Mouse (Mus musculus) ovary, adult 18-20 months (tissue): Measurements from ENCODE around the gene Muc3a.

Experiments used
- DNase-seq: peaks from one replicate; pipeline ENCODE4 v3.0.0; 2022; ENCODE audit warnings: low spot score, mixed read lengths

The Muc3a gene

DNA sequence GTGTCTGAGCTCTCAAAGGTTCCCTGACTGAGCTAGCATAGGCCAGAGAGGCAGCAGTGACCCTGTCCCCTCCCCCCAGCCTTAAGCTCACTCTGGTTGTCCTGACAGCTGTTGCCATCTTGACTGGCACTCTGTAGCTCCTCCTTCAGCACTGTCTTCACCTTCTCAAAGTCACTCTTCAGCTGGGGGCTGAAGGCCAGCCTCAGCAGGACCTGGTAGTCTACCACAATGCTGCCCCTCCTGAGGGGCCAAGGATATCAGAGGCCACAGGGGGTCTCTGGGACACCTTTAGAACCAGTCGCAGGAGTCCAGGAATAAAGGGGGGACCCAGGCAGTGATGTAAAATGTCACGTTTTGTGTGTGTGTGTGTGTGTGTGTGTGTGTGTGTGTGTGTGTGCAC is at the start of gene Muc3a:
Gene Muc3a, minus strand, starts transcription at position 101 of the 400 bp plus-strand sequence.
- DNase-seq = no peak

DNA sequence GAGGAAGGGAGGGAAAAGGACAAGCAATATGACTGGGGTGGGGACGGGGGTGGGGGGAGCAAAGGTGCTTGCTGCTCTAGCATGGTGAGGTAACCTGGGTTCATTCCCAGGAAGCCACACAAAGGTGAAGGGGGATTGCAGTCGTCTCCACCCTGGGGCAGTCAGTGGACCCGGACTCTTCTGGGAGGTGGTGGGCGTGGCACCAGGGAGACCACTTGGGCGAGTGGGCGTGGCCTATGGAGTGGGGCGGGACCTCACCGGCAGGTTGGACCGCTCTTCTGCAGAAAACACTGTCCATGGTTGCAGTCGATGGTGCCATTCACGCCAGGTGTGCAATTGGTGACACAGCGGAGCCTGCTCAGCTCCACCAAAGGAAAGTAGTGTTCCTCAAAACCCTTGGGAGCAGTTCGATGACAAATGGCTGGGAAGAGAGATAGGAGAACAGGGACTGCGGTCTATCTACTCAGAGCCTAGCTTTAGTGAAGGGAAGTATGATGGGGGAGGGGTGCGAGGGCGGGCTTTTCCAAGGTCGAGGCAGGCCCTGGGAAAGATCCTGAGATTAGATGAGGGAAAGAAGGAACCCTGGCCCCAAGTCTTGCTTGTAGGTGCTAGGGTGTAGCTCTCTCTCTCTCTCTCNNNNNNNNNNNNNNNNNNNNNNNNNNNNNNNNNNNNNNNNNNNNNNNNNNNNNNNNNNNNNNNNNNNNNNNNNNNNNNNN is 917 bp downstream of the Muc3a start:
- DNase-seq = no peak

DNA sequence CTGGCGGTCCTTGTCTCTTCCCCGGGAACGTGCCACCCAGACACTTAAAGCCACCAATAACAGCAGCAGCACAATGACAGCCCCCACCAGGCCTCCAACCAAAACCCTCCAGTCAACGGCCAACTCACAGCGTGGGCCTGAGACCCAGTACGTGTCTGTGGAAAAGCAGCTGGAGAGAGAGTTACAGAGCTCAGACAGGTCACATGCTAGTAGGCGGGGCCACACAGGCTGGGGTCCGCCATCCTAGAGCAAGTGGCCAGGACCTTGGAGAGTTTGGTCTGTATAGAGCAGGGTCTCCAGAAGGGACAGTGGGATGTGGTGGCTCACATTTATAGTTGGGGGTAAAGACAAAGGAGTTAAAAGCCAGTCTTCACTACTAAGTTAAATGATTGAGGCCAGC is 1.5 kb downstream of the Muc3a start:
- DNase-seq = no peak

DNA sequence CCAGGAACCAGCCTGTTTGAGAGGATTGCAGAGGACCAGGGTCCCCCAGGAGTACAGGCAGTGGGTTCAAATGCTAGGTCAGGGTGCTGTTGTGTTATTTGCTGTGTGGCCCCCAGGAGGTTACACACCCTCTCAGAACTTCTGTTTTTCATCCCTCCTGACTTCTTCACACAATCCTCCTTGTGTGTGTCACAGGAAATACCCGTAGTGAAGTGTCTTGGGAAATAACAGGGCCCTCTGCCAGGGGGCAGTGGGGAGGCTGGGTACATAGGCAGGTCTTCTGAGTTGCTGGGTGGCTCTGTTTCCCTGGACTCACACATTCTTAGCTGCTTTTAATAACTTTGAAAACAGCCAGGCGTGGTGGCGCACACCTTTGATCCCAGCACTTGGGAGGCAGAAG is 6.9 kb downstream of the Muc3a start:
- no peak for DNase-seq

GRCm38 (mm10) chr5:137194488-137195120 is 17.6 kb downstream of the Muc3a start:
- no peak for DNase-seq

DNA sequence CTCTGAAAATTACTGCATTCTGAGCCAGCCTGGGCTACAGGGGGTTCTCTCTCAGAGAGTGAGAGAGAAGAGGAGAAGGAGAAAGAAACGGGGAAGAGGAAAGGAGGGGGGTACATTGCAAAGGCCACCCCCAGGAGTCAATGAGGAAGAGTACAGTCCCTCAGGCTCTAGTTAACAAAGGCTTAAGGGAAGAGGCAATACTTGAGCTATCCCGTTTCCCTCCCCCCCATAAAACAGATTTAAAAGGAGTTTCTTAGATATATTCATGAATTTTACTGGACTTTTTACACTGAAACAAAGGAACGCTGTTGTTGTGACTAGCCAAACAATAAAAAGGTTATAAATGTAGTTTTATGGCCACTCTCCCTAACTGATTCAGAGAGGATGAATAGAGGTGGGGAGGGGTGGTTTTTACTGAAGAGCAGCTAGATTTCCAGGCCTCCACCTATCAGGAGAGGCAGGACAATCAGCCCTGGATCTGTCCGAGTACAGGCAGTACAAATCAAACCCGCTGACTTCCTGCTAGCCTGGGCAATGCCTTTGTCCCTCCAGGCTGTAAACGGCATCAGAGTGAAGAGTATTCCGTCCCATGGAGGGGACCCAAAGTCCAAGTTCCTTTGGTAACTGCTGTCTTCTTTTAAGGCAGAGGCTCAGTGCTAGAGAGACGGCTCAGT is 18.8 kb downstream of the Muc3a start:
- DNase-seq = no peak

DNA sequence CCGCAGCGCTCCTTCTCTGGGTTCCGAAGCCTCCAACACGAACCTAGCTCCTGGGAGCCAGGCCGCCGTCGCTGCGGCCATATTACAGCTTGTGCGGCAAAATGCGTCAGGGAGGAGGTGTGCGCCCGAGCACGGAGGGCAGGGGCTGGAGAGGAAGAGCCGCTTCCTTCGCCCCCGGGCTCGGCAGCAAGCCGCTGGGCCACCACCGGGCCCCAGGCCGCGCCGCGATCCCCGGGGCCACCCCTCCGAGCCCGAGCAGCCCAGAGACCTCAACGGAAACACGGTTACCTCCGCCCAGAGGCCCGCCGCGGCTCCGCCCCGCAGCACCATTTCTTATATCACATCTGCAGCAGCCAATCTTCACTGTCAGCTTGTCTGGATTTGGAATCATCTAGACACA is 22.9 kb downstream of the Muc3a start:
- DNase-seq = no peak

DNA sequence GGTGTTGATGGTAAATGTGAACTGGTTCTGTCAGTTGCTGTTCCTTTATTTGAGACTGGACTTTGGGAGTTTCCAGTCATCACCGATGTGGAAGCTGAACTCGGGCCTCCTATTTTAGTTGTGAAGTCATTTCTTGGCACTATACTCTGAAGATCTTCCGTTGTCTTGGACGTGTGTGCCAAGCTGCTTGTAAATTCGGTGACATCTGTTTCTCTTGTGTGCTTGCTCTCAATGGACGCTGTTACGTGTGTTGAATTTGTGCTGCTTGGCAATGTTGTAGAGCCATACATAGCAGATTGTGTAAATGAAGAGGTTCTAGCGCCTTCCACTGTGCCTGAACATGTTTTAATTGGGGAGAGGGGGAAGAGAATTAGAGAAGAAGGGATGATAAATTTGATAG is 26.8 kb downstream of the Muc3a start:
- no peak for DNase-seq

DNA sequence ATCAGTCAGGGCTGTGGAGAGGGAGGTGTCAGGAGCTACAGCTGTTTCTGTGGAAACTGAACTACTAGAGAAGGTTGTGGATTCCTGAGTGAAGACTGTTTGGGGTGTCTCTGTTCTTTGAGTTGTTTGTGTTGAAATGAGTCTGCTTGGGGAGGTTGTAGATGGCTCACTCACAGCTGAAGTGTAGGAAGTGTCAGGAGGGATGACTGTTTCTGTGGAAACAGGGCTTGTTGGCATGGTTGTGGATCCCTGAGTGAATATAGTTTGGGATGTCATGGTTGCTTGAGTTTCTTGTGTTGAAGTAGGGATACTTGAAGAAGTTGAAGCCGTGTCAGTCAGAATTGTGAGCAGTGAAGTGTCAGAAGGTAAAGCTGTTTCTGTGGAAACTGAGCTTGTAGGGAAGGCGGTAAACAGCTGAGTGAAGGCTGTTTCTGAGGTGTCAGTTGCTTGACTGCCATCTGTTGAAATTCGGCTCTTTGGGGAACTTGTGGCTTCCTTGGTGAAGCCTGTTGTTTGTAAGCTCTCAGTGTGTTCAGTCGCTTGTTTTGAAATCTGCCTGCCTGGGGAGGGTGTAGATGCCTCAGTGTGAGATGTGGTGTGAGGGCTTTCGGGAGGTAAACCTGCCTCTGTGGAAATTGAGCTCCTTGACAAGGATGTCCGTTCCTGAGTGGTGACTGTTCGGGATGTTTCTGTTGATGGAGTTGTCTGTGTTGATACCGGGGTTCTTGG is 32.4 kb downstream of the Muc3a start:
- DNase-seq = no peak

DNA sequence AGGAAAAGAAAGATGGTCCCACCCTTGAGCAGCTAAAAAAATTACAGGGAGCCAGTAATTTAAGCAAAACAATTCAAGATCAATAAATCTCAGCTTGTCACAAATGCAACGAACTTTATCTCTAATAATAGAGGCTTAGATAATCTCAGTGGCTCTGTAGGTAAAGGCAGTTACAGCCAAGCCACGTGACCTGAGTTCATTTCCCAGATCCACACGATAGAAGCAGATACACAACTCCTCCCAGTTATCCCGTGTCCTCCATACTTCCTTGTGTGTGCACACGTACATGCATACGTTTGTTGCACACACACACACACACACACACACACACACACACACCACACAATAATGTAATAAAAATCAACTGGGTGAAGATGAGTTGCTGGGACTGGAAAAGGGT is 38.2 kb downstream of the Muc3a start:
- DNase-seq = no peak

GRCm38 (mm10) chr5:137172591-137172990 is 39.6 kb downstream of the Muc3a start:
- DNase-seq = no peak

DNA sequence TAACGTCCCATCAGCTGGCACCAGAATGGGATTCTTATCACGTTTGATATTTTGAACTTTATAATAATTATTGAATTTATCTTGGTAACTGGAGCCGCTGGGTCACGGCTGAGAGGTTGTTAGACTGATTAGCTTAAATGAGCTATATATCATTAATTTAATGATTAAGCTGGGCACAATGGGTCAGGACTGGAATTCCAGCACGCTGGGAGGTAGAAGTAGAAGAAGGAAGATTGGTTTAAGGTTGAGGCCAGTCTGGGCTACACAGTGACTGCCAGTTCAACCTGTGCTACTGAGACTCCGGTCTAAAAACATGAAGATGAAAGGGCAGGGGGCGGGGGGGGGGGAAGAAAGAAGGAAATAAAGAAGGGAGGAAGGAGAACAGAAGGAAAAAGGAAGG is 40.7 kb downstream of the Muc3a start:
- DNase-seq = no peak

GRCm38 (mm10) chr5:137170836-137171380 is 41.3 kb downstream of the Muc3a start:
- no peak for DNase-seq

GRCm38 (mm10) chr5:137167539-137167938 is 44.6 kb downstream of the Muc3a start:
- no peak for DNase-seq

DNA sequence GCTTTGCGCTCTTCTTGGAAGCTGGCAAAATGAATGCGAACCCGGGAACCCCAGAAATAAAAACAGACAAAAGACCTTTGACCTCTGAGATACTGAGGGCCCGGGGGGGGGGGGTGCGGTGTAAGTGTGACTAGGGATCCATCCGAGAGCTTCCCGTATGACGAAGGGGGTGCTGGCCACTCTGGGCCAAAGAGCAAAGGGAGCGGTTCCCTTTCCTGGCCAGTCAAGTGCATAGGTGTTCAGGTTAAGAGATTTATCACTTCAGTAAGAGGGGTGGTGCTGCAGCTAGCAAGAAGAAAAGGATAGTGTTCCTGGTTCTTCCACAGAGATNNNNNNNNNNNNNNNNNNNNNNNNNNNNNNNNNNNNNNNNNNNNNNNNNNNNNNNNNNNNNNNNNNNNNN is 46.2 kb downstream of the Muc3a start:
- DNase-seq = no peak

GRCm38 (mm10) chr5:137161853-137162252 is 50.3 kb downstream of the Muc3a start:
- no peak for DNase-seq

DNA sequence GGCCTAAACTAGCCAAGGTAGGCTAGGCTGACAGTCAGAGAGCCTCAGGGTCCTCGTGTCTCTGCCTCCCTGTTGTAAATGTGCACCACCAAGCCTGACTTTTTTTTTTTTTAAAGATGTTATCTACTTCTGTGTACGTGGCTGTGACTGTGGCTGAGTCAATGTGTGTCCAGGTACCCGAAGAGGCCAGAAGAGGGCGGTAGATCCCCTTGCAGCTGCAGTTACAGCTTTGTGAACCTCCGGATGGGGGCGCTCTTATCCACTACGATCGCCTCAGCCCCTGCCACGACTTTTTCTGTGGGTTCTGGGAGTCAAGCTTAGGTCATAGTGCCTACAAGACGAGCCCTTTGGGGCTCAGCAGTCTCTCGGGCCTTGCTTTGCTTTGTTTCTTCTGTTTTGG is 52.7 kb downstream of the Muc3a start:
- no peak for DNase-seq
